Mouse (Mus musculus) heart, postnatal 0 days (tissue): ENCODE measurements around the gene Csnk1d. TPM values are rescaled to one million over a fixed set of nuclear protein-coding genes. Genes with fewer than 3 reads are reported as not detected.
A peak's percentile ranks its signal among the peaks of the same experiment; 100 is the strongest.

Source experiments
- ATAC-seq: fragments of 200-750 bp; cut with Nextera tagmentation; 2 replicates; pipeline ENCODE4 v1.8.0; 2017; ENCODE audit warnings: low read depth, moderate number of reproducible peaks, moderate library complexity; ENCODE audit not compliant: insufficient read depth
- DNase-seq: peaks from one replicate; pipeline ENCODE4 v3.0.0-alpha.2; 2016; ENCODE audit warnings: low spot score
- H3K27ac ChIP-seq: fragments of 300-500 bp; sonication (generic); 2 replicates; pipeline ENCODE4 v1.5.1; 2014; ENCODE audit warnings: low read depth, mild to moderate bottlenecking
- H3K27me3 ChIP-seq: fragments of 300-500 bp; sonication (generic); 2 replicates; pipeline ENCODE4 v1.6.1; 2014; ENCODE audit warnings: low read length, mixed read lengths; ENCODE audit not compliant: control insufficient read depth, insufficient read depth
- H3K36me3 ChIP-seq: fragments of 300-500 bp; sonication (generic); replicated peaks from 2 replicates; pipeline ENCODE4 v1.6.1; 2014; ENCODE audit warnings: low read length, mixed read lengths; ENCODE audit not compliant: control insufficient read depth, insufficient read depth
- H3K4me1 ChIP-seq: fragments of 300-500 bp; sonication (generic); 2 replicates; pipeline ENCODE4 v1.6.1; 2014; ENCODE audit warnings: antibody characterized with exemption; ENCODE audit not compliant: control insufficient read depth, insufficient read depth
- H3K4me2 ChIP-seq: fragments of 300-500 bp; sonication (generic); 2 replicates; pipeline ENCODE4 v1.6.1; 2014; ENCODE audit warnings: low read depth, mild to moderate bottlenecking, low read length, moderate library complexity
- H3K4me3 ChIP-seq: fragments of 300-500 bp; sonication (generic); 2 replicates; pipeline ENCODE4 v1.5.1; 2014; ENCODE audit warnings: low read depth, low read length
- H3K9ac ChIP-seq: fragments of 300-500 bp; sonication (generic); replicated peaks from 2 replicates; pipeline ENCODE4 v1.6.1; 2014; ENCODE audit warnings: low read depth, low read length, mixed read lengths
- H3K9me3 ChIP-seq: fragments of 300-500 bp; sonication (generic); replicated peaks from 2 replicates; pipeline ENCODE4 v1.6.1; 2016; ENCODE audit warnings: low read length; ENCODE audit not compliant: control insufficient read depth
- CTCF ChIP-seq: IDR thresholded peaks from 2 replicates; pipeline ENCODE4 v1.5.1; 2016; ENCODE audit warnings: antibody characterized with exemption, control low read depth, low read depth
- EP300 ChIP-seq: IDR thresholded peaks from 2 replicates; pipeline ENCODE4 v1.6.1; 2016; ENCODE audit warnings: antibody characterized with exemption, low read depth
- WGBS: fragments of 180-500 bp; shearing (Covaris S2); extraction: QIAGEN DNeasy Blood & Tissue Kit; methylation state at CpG from one replicate; pipeline ENCODE4 v1.1.7; 2014; 5-methylcytosine and 5-hydroxymethylcytosine counted together
- polyA plus RNA-seq: library from polyadenylated mRNA; unstranded; fragments of >200 nt; fragmentation: Nextera tagmentation; extraction: Ambion mirVana; gene quantifications from 2 replicates; pipeline ENCODE4 v1.2.1, GENCODE M21; 2015
- total RNA-seq: library from RNA; depleted of rRNA; stranded (reverse); fragments of >200 nt; gene quantifications from 2 replicates; pipeline ENCODE4 v1.2.3, GENCODE M21; 2014; ENCODE audit warnings: low replicate concordance

Csnk1d gene
- total and polyA plus RNA-seq, 2 experiments from 2014 or later = 46.7 to 51.9 TPM

GRCm38 (mm10) chr11:120932564-120933398 lies 58.3 kb downstream of the Csnk1d start, which contains the start of gene Ccdc57:
Ccdc57 (minus strand) TSS chr11:120932872.
- DNase-seq (peak; percentile 68), ATAC-seq (peak; percentile 91)
- no peak for TF ChIP-seq CTCF
- TF ChIP-seq EP300 = no peak
- peak within 1 kb of the TSS; percentile 56 for H3K9ac ChIP-seq
- peaks cover 8% of the 10 kb centered on the region; the same call in 1 of the 2 replicates for H3K4me1 ChIP-seq
- H3K27ac ChIP-seq = no peak within 1 kb of the TSS
- H3K4me2 ChIP-seq = peak within 1 kb of the TSS; percentile 72
- H3K27me3 ChIP-seq = no peaks in the 10 kb centered on the region
- peak within 1 kb of the TSS; percentile 68 for H3K4me3 ChIP-seq
- no peaks in the 10 kb centered on the region for H3K9me3 ChIP-seq
- H3K36me3 ChIP-seq = no peaks in the 10 kb centered on the region
- WGBS = 9% methylated on average over 44 of the region's 44 CpGs

- no peak overlapping the region for H3K4me3 ChIP-seq
- 77% methylated on average over 4 of the region's 4 CpGs for WGBS
- no peak overlapping the region for H3K4me2 ChIP-seq
These were observed 59.7 kb downstream of the Csnk1d start for GRCm38 (mm10) chr11:120931479-120931878.

GRCm38 (mm10) chr11:120928468-120928867 lies 62.7 kb downstream of the Csnk1d start:
- peaks cover 8% of the 10 kb centered on the region; the same call in 1 of the 2 replicates for H3K4me1 ChIP-seq
- no peak overlapping the region for H3K4me3 ChIP-seq
- H3K36me3 ChIP-seq = peaks cover 4% of the 10 kb centered on the region
- DNase-seq (no peak), ATAC-seq (no peak)
- H3K27ac ChIP-seq = no peak overlapping the region
- no peak overlapping the region for H3K9ac ChIP-seq
- no peak overlapping the region for H3K4me2 ChIP-seq
- no peaks in the 10 kb centered on the region for H3K9me3 ChIP-seq
- TF ChIP-seq CTCF (no peak), EP300 (no peak)
- 81% methylated on average over 4 of the region's 4 CpGs for WGBS
- H3K27me3 ChIP-seq = no peaks in the 10 kb centered on the region

More at GRCm38 (mm10) chr11:120931479-120931878, 59.7 kb downstream of the Csnk1d start:
- Histone ChIP-seq H3K9ac (no peak overlapping the region), H3K36me3 (no peaks in the 10 kb centered on the region), H3K27me3 (no peaks in the 10 kb centered on the region), H3K27ac (no peak overlapping the region), H3K9me3 (no peaks in the 10 kb centered on the region), H3K4me1 (peaks cover 8% of the 10 kb centered on the region; the same call in 1 of the 2 replicates)
- TF ChIP-seq CTCF (no peak), EP300 (no peak)
- DNase-seq (no peak), ATAC-seq (no peak)

- Histone ChIP-seq H3K27ac (no peak overlapping the region), H3K4me2 (no peak overlapping the region), H3K27me3 (no peaks in the 10 kb centered on the region), H3K4me3 (no peak overlapping the region), H3K9me3 (no peaks in the 10 kb centered on the region), H3K36me3 (peaks cover 26% of the 10 kb centered on the region), H3K4me1 (no peaks in the 10 kb centered on the region), H3K9ac (no peak overlapping the region)
- DNase-seq (no peak), ATAC-seq (no peak)
- TF ChIP-seq CTCF = no peak
- no peak for TF ChIP-seq EP300
- WGBS = 52% methylated on average over 3 of the region's 3 CpGs
These were observed 68.6 kb downstream of the Csnk1d start for GRCm38 (mm10) chr11:120922528-120922927.

- H3K9ac ChIP-seq = no peak overlapping the region
- H3K4me1 ChIP-seq = no peaks in the 10 kb centered on the region
- no peaks in the 10 kb centered on the region for H3K9me3 ChIP-seq
- ATAC-seq (no peak), DNase-seq (no peak)
- peaks cover 24% of the 10 kb centered on the region for H3K36me3 ChIP-seq
- H3K27me3 ChIP-seq = no peaks in the 10 kb centered on the region
- WGBS = 92% methylated on average over 5 of the region's 5 CpGs
- H3K4me3 ChIP-seq = no peak overlapping the region
- TF ChIP-seq CTCF (no peak), EP300 (no peak)
- H3K4me2 ChIP-seq = no peak overlapping the region
- H3K27ac ChIP-seq = no peak overlapping the region
These were observed 73.4 kb downstream of the Csnk1d start for GRCm38 (mm10) chr11:120917756-120918155.
